In genomic region chr7:63896276-63896967, GRCm38 (mm10) we compare ENCODE assay signal across 7 mouse cellular contexts. TPM values are rescaled to one million over a fixed set of nuclear protein-coding genes. Genes with fewer than 3 reads are reported as not detected.
DNase-seq lines count a peak whose midpoint lies in the region; ATAC-seq and TF ChIP-seq lines count a peak whose summit lies in the region.

No protein-coding gene starts in this region.

- H3K9me3 ChIP-seq in embryonic facial prominence, embryonic 11.5 days (replicated peaks; ENCODE audit: control insufficient read depth, low read length), result no peaks in the 10 kb centered on the region
- no peaks in the 10 kb centered on the region for H3K9me3 ChIP-seq in hindbrain, embryonic 10.5 days
- no peaks in the 10 kb centered on the region for H3K9me3 ChIP-seq in midbrain, embryonic 12.5 days

- peaks cover 39% of the 10 kb centered on the region for H3K4me1 ChIP-seq in lung, adult 2 months (ENCODE audit: control insufficient read depth, insufficient read depth, low read length)
- H3K4me1 ChIP-seq in embryonic facial prominence, embryonic 11.5 days (ENCODE audit: control insufficient read depth, insufficient read depth, low read length), result no peaks in the 10 kb centered on the region
- H3K4me1 ChIP-seq in hindbrain, embryonic 10.5 days (replicated peaks), result peaks cover 30% of the 10 kb centered on the region
- H3K4me1 ChIP-seq in midbrain, embryonic 12.5 days, result peaks cover 39% of the 10 kb centered on the region

- no peak overlapping the region for H3K27ac ChIP-seq in embryonic facial prominence, embryonic 11.5 days (replicated peaks; ENCODE audit: low read depth, low read length)
- H3K27ac ChIP-seq in hindbrain, embryonic 10.5 days, result peak overlapping the region; percentile 82
- H3K27ac ChIP-seq in midbrain, embryonic 12.5 days (replicated peaks), result no peak overlapping the region

- H3K9ac ChIP-seq in embryonic facial prominence, embryonic 11.5 days (replicated peaks; ENCODE audit: low read length), result peak overlapping the region; percentile 48
- H3K9ac ChIP-seq in midbrain, embryonic 12.5 days (replicated peaks), result peak overlapping the region; percentile 49; the same call in 1 of the 2 replicates

- no peaks in the 10 kb centered on the region for H3K27me3 ChIP-seq in embryonic facial prominence, embryonic 11.5 days (ENCODE audit: control insufficient read depth, insufficient read depth, low read length)
- H3K27me3 ChIP-seq in hindbrain, embryonic 10.5 days (ENCODE audit: insufficient read depth, poor library complexity, severe bottlenecking), result no peaks in the 10 kb centered on the region
- no peaks in the 10 kb centered on the region for H3K27me3 ChIP-seq in midbrain, embryonic 12.5 days

- 23% methylated on average over 17 of the region's 17 CpGs for WGBS in lung, adult 2 months
- 18% methylated on average over 16 of the region's 17 CpGs for WGBS in embryonic facial prominence, embryonic 11.5 days
- 20% methylated on average over 17 of the region's 17 CpGs for WGBS in hindbrain, embryonic 10.5 days
- 21% methylated on average over 17 of the region's 17 CpGs for WGBS in midbrain, embryonic 12.5 days

- no peak; the same call in 1 of the 2 replicates for TF ChIP-seq POLR2A in lung, adult 2 months (IDR thresholded peaks at IDR 0.05; ENCODE audit: borderline replicate concordance, extremely low read depth, low read depth, low read length)

- TF ChIP-seq CTCF in lung, adult 2 months (IDR thresholded peaks at IDR 0.05; ENCODE audit: insufficient read depth, low read length), result no peak

- peak overlapping the region; percentile 15 for H3K4me3 ChIP-seq in lung, adult 2 months (replicated peaks; ENCODE audit: extremely low read depth, low read depth, low read length)
- H3K4me3 ChIP-seq in embryonic facial prominence, embryonic 11.5 days (ENCODE audit: low read depth, low read length), result peak overlapping the region; percentile 17; the same call in 1 of the 2 replicates
- peak overlapping the region; percentile 48 for H3K4me3 ChIP-seq in hindbrain, embryonic 10.5 days
- peak overlapping the region; percentile 18 for H3K4me3 ChIP-seq in midbrain, embryonic 12.5 days

- peak; percentile 40 for ATAC-seq in embryonic facial prominence, embryonic 11.5 days (replicated peaks; ENCODE audit: insufficient number of reproducible peaks, low FRiP score, low TSS enrichment, low read depth)
- peak; percentile 17; the same call in 1 of the 2 replicates for ATAC-seq in midbrain, embryonic 12.5 days (ENCODE audit: low FRiP score, low read depth)
- no peak for ATAC-seq in inflammation-experienced regulatory T-cells, adult 6 months
- no peak for ATAC-seq in megakaryocyte-erythroid progenitor cell, adult 5-6 weeks (replicated peaks; ENCODE audit: low FRiP score, low TSS enrichment, poor library complexity, severe bottlenecking)

- peak overlapping the region; percentile 67 for H3K4me2 ChIP-seq in embryonic facial prominence, embryonic 11.5 days (ENCODE audit: low read depth, low read length)
- peak overlapping the region; percentile 56 for H3K4me2 ChIP-seq in midbrain, embryonic 12.5 days (replicated peaks)

- no peaks in the 10 kb centered on the region for H3K36me3 ChIP-seq in embryonic facial prominence, embryonic 11.5 days (replicated peaks; ENCODE audit: control insufficient read depth, insufficient read depth, low read depth, low read length)
- peaks cover 4% of the 10 kb centered on the region for H3K36me3 ChIP-seq in hindbrain, embryonic 10.5 days
- peaks cover 2% of the 10 kb centered on the region for H3K36me3 ChIP-seq in midbrain, embryonic 12.5 days

- no peak for DNase-seq in lung, adult 2 months
- no peak for DNase-seq in lung, postnatal 10 days
- DNase-seq in embryonic facial prominence, embryonic 11.5 days (ENCODE audit: low spot score), result no peak
- no peak for DNase-seq in hindbrain, embryonic 10.5 days (ENCODE audit: low spot score)

RNA-seq across cellular contexts. Expression of gene E030018B13Rik, which starts 20.2 kb away (rescaled TPM):
- not detected in 2 replicates for polyA plus RNA-seq in lung, adult 2 months (2012; rRNA removed)
- not detected in 2 replicates for polyA plus RNA-seq in embryonic facial prominence, embryonic 11.5 days (2014; fragmentation: Nextera tagmentation; extraction: Ambion mirVana)
- polyA plus RNA-seq in hindbrain, embryonic 10.5 days (2016; fragmentation: Nextera tagmentation; extraction: Ambion mirVana), result not detected in 2 replicates
- not detected in 2 replicates for polyA plus RNA-seq in midbrain, embryonic 12.5 days (2016; fragmentation: Nextera tagmentation; extraction: Ambion mirVana)
- under 1 TPM in 1 of 3 experiments, not detected in 2; 0.62 TPM for polyA plus RNA-seq in inflammation-experienced regulatory T-cells, adult 6 months (2017; shearing (Covaris generic))
- total RNA-seq in megakaryocyte-erythroid progenitor cell, adult 5-6 weeks (2014; fragmentation: Nextera tagmentation), result not detected in 2 replicates
- total RNA-seq in megakaryocyte-erythroid progenitor cell, adult 5-6 weeks (2017), result 0.15 TPM in 1 of 2 replicates, not detected in the other

RNA-seq across cellular contexts. Expression of gene Klf13, which starts 42.3 kb away (rescaled TPM):
- polyA plus RNA-seq in lung, adult 2 months (2012; rRNA removed), result 88.4 and 109 TPM in 2 replicates
- 19.9 and 20.3 TPM in 2 replicates for polyA plus RNA-seq in embryonic facial prominence, embryonic 11.5 days (2014; fragmentation: Nextera tagmentation; extraction: Ambion mirVana)
- polyA plus RNA-seq in hindbrain, embryonic 10.5 days (2016; fragmentation: Nextera tagmentation; extraction: Ambion mirVana), result 31.7 and 33.4 TPM in 2 replicates
- polyA plus RNA-seq in midbrain, embryonic 12.5 days (2016; fragmentation: Nextera tagmentation; extraction: Ambion mirVana), result 30.7 and 31.8 TPM in 2 replicates
- polyA plus RNA-seq in inflammation-experienced regulatory T-cells, adult 6 months (2017; shearing (Covaris generic)), result 100 to 1,000 TPM; 125 to 194 (median 163) TPM
- total RNA-seq in megakaryocyte-erythroid progenitor cell, adult 5-6 weeks (2014; fragmentation: Nextera tagmentation), result 36.6 and 56.3 TPM in 2 replicates
- total RNA-seq in megakaryocyte-erythroid progenitor cell, adult 5-6 weeks (2017), result 14.7 and 17.3 TPM in 2 replicates

Comparison
In these comparisons a context has a peak if more than half of its experiments do, and no peak if none do; other contexts are left out.
1. ATAC-seq: peak in embryonic facial prominence, embryonic 11.5 days (single experiment) and midbrain, embryonic 12.5 days (single experiment); none in inflammation-experienced regulatory T-cells, adult 6 months (single experiment) and megakaryocyte-erythroid progenitor cell, adult 5-6 weeks (single experiment).
2. Peak in every context shown above with its lines, with median percentiles within 50 percentile points of each other: H3K4me3 ChIP-seq.